Mouse (Mus musculus) CD8-positive naive resting alpha-beta T cell, adult 2 months (primary cell): ENCODE measurements around the gene Zfp46.

Source experiments
- DNase-seq, 2 experiments: peaks; one replicate each; pipeline ENCODE4 v3.0.0; 2022; ENCODE audit warnings: low read depth in 2 of 2, low spot score in 2 of 2

Zfp46 gene

GRCm38 (mm10) chr4:136311042-136311999, 26.8 kb downstream of the Zfp46 start:
- peak; percentile 32 to 37 for DNase-seq

- no peak for DNase-seq
Measured at GRCm38 (mm10) chr4:136312616-136313015, 28.1 kb downstream of the Zfp46 start.

GRCm38 (mm10) chr4:136317667-136318066, 33.2 kb downstream of the Zfp46 start:
- no peak for DNase-seq

- DNase-seq = no peak
Measured at GRCm38 (mm10) chr4:136320016-136320415, 35.5 kb downstream of the Zfp46 start.

GRCm38 (mm10) chr4:136324226-136324625, 39.7 kb downstream of the Zfp46 start:
- no peak for DNase-seq

GRCm38 (mm10) chr4:136327238-136327637, 42.8 kb downstream of the Zfp46 start:
- DNase-seq = no peak

- DNase-seq = no peak
Measured at GRCm38 (mm10) chr4:136328115-136328514, 43.6 kb downstream of the Zfp46 start.

GRCm38 (mm10) chr4:136331709-136332108, 47.2 kb downstream of the Zfp46 start:
- no peak for DNase-seq

GRCm38 (mm10) chr4:136333191-136333590, 48.7 kb downstream of the Zfp46 start:
- no peak for DNase-seq

GRCm38 (mm10) chr4:136335065-136335464, 50.6 kb downstream of the Zfp46 start:
- no peak for DNase-seq

- DNase-seq = no peak
Measured at GRCm38 (mm10) chr4:136337129-136337528, 52.6 kb downstream of the Zfp46 start.
